Mouse (Mus musculus): Measurements from ENCODE around the gene Calml3. TPM values are rescaled to one million over a fixed set of nuclear protein-coding genes. Genes with fewer than 3 reads are reported as not detected.
"Not testable (repeated sequence)": the region's sequence is repeated elsewhere in the genome, so short reads cannot be mapped to it uniquely, and the experiment has no call there.

The Calml3 gene
- 0.27 and 0.96 TPM in 2 replicates for polyA plus RNA-seq (2014; fragmentation: Nextera tagmentation; extraction: Ambion mirVana)

DNA sequence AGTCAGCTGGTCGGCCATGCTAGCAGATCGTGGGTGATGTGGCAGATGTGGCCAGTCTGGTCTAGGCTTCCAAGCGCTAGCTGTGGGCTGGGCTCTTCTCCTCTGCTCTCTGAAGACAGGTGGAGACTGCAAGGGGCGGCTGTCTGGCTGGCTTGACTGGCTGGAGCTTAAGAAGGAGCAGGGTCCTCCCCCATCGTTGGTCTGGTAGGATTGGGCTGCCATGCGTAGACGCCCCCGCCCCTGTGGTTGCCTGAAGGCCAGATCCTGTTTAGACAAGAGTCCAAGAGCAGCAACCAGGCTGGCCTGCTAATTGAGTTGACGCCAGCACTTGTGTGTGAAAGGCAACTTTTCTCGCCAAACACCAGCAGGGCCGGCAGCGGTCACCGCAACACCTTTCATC lies at the start of gene Calml3:
TSS of gene Calml3 (minus strand) at position 131 of the 400 bp plus-strand sequence.
- 80% methylated on average over 13 of the region's 13 CpGs for WGBS
- DNase-seq (ENCODE audit: low spot score) (no peak), ATAC-seq (ENCODE audit: insufficient number of reproducible peaks, low FRiP score, low TSS enrichment, low read depth) (no peak)
- H3K36me3 ChIP-seq (ENCODE audit: control insufficient read depth, insufficient read depth, low read length): no peaks in the 10 kb centered on the region
- H3K27ac ChIP-seq (replicated peaks; ENCODE audit: low read depth, low read length): no peak within 1 kb of the TSS
- no peaks in the 10 kb centered on the region for H3K27me3 ChIP-seq (ENCODE audit: control insufficient read depth, insufficient read depth, low read length)
- no peak within 1 kb of the TSS for H3K4me2 ChIP-seq (ENCODE audit: low read depth, severe bottlenecking)
- no peaks in the 10 kb centered on the region for H3K9me3 ChIP-seq (ENCODE audit: control insufficient read depth, low read length)
- no peak within 1 kb of the TSS for H3K4me3 ChIP-seq (ENCODE audit: low read depth, low read length)
- H3K4me1 ChIP-seq (ENCODE audit: control insufficient read depth, insufficient read depth, low read length): no peaks in the 10 kb centered on the region
- no peak within 1 kb of the TSS for H3K9ac ChIP-seq (ENCODE audit: low read length)

DNA sequence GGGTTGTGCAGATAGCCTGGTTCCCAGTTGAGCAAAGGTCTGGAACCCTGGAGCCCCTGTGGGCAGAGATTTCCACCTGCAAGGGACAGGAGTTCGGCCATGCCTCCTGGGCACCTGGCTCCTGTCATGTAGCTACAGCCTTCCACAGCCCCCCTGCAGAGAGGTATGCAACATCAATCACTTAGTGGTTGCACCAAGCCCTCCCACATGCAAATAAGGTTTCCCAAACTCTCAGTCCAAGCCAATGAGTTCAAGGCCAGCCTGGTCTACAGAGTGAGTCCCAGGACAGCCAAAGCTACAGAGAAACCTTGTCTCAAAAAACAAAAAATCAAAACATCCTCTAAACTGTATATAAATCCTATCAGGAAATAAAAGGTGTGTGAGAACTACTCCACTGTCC lies 46.2 kb upstream of the Calml3 start:
- H3K27ac ChIP-seq (replicated peaks; ENCODE audit: low read depth, low read length): no peak overlapping the region
- no peaks in the 10 kb centered on the region for H3K4me1 ChIP-seq (ENCODE audit: control insufficient read depth, insufficient read depth, low read length)
- no peaks in the 10 kb centered on the region for H3K27me3 ChIP-seq (ENCODE audit: control insufficient read depth, insufficient read depth, low read length)
- 75% methylated on average over 1 of the region's 1 CpGs for WGBS
- H3K36me3 ChIP-seq (ENCODE audit: control insufficient read depth, insufficient read depth, low read length): no peaks in the 10 kb centered on the region
- DNase-seq (ENCODE audit: low spot score) (no peak), ATAC-seq (ENCODE audit: insufficient number of reproducible peaks, low FRiP score, low TSS enrichment, low read depth) (no peak)
- no peak overlapping the region for H3K4me3 ChIP-seq (ENCODE audit: low read depth, low read length)
- H3K4me2 ChIP-seq (ENCODE audit: low read depth, severe bottlenecking): no peak overlapping the region
- H3K9me3 ChIP-seq (ENCODE audit: control insufficient read depth, low read length): no peaks in the 10 kb centered on the region
- H3K9ac ChIP-seq (ENCODE audit: low read length): no peak overlapping the region

DNA sequence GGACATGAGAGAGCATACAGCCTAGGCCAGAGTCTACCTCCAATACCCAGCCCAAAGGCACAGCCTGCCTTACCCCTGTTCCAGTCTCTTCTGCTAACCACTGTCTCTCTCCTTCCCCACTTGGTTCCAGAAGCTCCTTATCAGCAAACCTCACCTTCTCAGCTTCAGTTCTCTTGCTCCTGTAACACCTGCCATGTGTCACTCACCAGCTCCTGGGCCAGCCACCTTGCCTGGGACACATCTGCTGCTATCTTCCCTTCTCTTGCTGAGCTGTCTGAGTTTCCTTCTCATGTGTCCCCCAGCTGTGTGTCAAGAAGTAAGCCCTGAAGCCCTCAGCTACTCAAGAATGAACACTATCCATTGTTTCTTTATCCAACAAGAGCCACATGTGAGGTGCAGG lies 36.5 kb upstream of the Calml3 start:
- not testable (repeated sequence) for H3K4me2 ChIP-seq (ENCODE audit: low read depth, severe bottlenecking); H3K27ac ChIP-seq (replicated peaks; ENCODE audit: low read depth, low read length); H3K36me3 ChIP-seq (ENCODE audit: control insufficient read depth, insufficient read depth, low read length); H3K9ac ChIP-seq (ENCODE audit: low read length); H3K27me3 ChIP-seq (ENCODE audit: control insufficient read depth, insufficient read depth, low read length); H3K9me3 ChIP-seq (ENCODE audit: control insufficient read depth, low read length); DNase-seq (ENCODE audit: low spot score); H3K4me1 ChIP-seq (ENCODE audit: control insufficient read depth, insufficient read depth, low read length); ATAC-seq (ENCODE audit: insufficient number of reproducible peaks, low FRiP score, low TSS enrichment, low read depth); H3K4me3 ChIP-seq (ENCODE audit: low read depth, low read length)

DNA sequence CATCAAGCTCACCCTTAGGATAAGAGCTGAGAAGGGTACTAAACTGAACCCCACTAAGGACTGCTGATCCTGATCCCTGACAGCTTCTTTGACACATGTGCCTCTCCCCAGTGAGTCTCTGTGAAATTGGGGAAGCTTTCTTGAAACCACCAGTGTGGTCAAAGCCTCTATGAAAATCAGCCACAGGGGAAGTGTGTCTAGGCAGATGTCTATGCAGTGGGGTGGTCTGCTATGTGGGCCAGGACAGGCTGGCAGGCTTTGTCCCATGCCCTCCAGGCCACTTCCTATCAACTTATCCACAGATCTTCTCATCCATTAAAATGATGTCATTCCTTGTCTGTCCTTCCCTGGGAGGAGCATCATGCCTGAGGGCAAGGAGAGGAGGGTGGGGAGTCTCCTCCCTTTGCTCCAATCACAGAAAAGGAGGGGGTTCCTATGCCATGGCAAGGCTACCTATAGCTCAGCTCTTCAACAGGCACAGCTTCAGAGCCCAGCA lies 33.2 kb upstream of the Calml3 start, which contains the start of gene Calm4:
TSS of gene Calm4 (plus strand) at position 446 of the 496 bp plus-strand sequence.
- not testable (repeated sequence) for H3K27ac ChIP-seq (replicated peaks; ENCODE audit: low read depth, low read length); H3K9me3 ChIP-seq (ENCODE audit: control insufficient read depth, low read length); H3K4me1 ChIP-seq (ENCODE audit: control insufficient read depth, insufficient read depth, low read length); H3K4me3 ChIP-seq (ENCODE audit: low read depth, low read length); DNase-seq (ENCODE audit: low spot score); H3K27me3 ChIP-seq (ENCODE audit: control insufficient read depth, insufficient read depth, low read length); H3K4me2 ChIP-seq (ENCODE audit: low read depth, severe bottlenecking); H3K9ac ChIP-seq (ENCODE audit: low read length); H3K36me3 ChIP-seq (ENCODE audit: control insufficient read depth, insufficient read depth, low read length); ATAC-seq (ENCODE audit: insufficient number of reproducible peaks, low FRiP score, low TSS enrichment, low read depth)

- H3K4me2 ChIP-seq (ENCODE audit: low read depth, severe bottlenecking); H3K36me3 ChIP-seq (ENCODE audit: control insufficient read depth, insufficient read depth, low read length); DNase-seq (ENCODE audit: low spot score); H3K4me1 ChIP-seq (ENCODE audit: control insufficient read depth, insufficient read depth, low read length); ATAC-seq (ENCODE audit: insufficient number of reproducible peaks, low FRiP score, low TSS enrichment, low read depth); H3K9me3 ChIP-seq (ENCODE audit: control insufficient read depth, low read length); H3K27me3 ChIP-seq (ENCODE audit: control insufficient read depth, insufficient read depth, low read length); H3K27ac ChIP-seq (replicated peaks; ENCODE audit: low read depth, low read length); H3K9ac ChIP-seq (ENCODE audit: low read length); H3K4me3 ChIP-seq (ENCODE audit: low read depth, low read length): not testable (repeated sequence)
These were observed 29.5 kb upstream of the Calml3 start for GRCm38 (mm10) chr13:3833644-3834043.

DNA sequence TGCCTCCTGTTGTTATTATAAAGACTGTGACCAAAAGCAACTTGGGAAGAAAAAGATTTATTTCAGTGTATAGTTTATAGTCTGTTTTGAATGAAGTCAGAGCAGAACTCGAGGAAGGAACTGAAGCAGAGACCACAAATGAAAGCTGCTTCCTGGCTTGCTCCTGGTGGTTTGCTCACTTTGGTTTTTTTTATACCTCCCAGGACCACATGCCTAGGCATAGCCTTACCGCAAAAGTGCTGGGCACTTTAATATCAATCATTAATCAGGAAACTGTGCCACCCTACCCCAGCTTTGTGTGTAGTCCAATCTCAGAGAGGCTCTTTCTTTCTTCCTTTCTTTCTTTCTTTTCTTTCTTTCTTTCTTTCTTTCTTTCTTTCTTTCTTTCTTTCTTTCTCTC lies 28.3 kb upstream of the Calml3 start:
- DNase-seq (ENCODE audit: low spot score): no peak
- no peak for ATAC-seq (ENCODE audit: insufficient number of reproducible peaks, low FRiP score, low TSS enrichment, low read depth)
- Histone ChIP-seq H3K4me3 (ENCODE audit: low read depth, low read length) (no peak overlapping the region), H3K9ac (ENCODE audit: low read length) (no peak overlapping the region), H3K9me3 (ENCODE audit: control insufficient read depth, low read length) (no peaks in the 10 kb centered on the region), H3K27me3 (ENCODE audit: control insufficient read depth, insufficient read depth, low read length) (no peaks in the 10 kb centered on the region), H3K36me3 (ENCODE audit: control insufficient read depth, insufficient read depth, low read length) (no peaks in the 10 kb centered on the region), H3K27ac (replicated peaks; ENCODE audit: low read depth, low read length) (no peak overlapping the region), H3K4me1 (ENCODE audit: control insufficient read depth, insufficient read depth, low read length) (no peaks in the 10 kb centered on the region), H3K4me2 (ENCODE audit: low read depth, severe bottlenecking) (no peak overlapping the region)
- WGBS: 69% methylated on average over 2 of the region's 2 CpGs

DNA sequence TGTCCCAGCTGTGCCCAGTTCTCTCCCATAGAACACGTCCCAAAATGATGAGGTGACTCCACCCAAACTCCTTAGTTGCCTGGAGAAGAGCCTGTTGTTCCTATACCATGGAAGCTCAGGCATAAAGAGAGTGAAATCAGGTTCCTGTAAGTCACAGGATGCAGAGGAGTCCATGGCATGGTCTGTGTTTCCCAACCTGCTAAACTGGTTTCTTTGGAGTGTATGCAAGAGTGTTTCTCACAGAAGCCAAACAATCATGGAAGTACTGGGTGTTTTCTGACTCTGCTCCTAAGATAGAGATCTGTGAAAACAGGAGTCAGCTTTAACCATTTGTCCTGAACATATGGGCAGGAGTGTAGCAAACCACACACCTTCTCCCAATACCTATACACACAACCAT lies 27.9 kb upstream of the Calml3 start:
- DNase-seq (ENCODE audit: low spot score) (no peak), ATAC-seq (ENCODE audit: insufficient number of reproducible peaks, low FRiP score, low TSS enrichment, low read depth) (no peak)
- H3K36me3 ChIP-seq (ENCODE audit: control insufficient read depth, insufficient read depth, low read length): no peaks in the 10 kb centered on the region
- no peaks in the 10 kb centered on the region for H3K27me3 ChIP-seq (ENCODE audit: control insufficient read depth, insufficient read depth, low read length)
- H3K4me1 ChIP-seq (ENCODE audit: control insufficient read depth, insufficient read depth, low read length): no peaks in the 10 kb centered on the region
- H3K4me3 ChIP-seq (ENCODE audit: low read depth, low read length): no peak overlapping the region
- 74% methylated on average over 1 of the region's 1 CpGs for WGBS
- H3K9me3 ChIP-seq (ENCODE audit: control insufficient read depth, low read length): no peaks in the 10 kb centered on the region
- no peak overlapping the region for H3K27ac ChIP-seq (replicated peaks; ENCODE audit: low read depth, low read length)
- H3K4me2 ChIP-seq (ENCODE audit: low read depth, severe bottlenecking): no peak overlapping the region
- no peak overlapping the region for H3K9ac ChIP-seq (ENCODE audit: low read length)

- H3K4me3 ChIP-seq (ENCODE audit: low read depth, low read length): no peak overlapping the region
- DNase-seq (ENCODE audit: low spot score): no peak
- 87% methylated on average over 5 of the region's 5 CpGs for WGBS
These were observed 27.4 kb upstream of the Calml3 start for GRCm38 (mm10) chr13:3831546-3831945.

GRCm38 (mm10) chr13:3825726-3826125 lies 21.6 kb upstream of the Calml3 start:
- H3K4me2 ChIP-seq (ENCODE audit: low read depth, severe bottlenecking): no peak overlapping the region
- H3K27me3 ChIP-seq (ENCODE audit: control insufficient read depth, insufficient read depth, low read length): no peaks in the 10 kb centered on the region
- H3K36me3 ChIP-seq (ENCODE audit: control insufficient read depth, insufficient read depth, low read length): no peaks in the 10 kb centered on the region
- H3K9ac ChIP-seq (ENCODE audit: low read length): no peak overlapping the region
- peak; percentile 7 for DNase-seq (ENCODE audit: low spot score)
- H3K9me3 ChIP-seq (ENCODE audit: control insufficient read depth, low read length): no peaks in the 10 kb centered on the region
- no peak overlapping the region for H3K4me3 ChIP-seq (ENCODE audit: low read depth, low read length)
- no peak overlapping the region for H3K27ac ChIP-seq (replicated peaks; ENCODE audit: low read depth, low read length)
- no peak for ATAC-seq (ENCODE audit: insufficient number of reproducible peaks, low FRiP score, low TSS enrichment, low read depth)
- H3K4me1 ChIP-seq (ENCODE audit: control insufficient read depth, insufficient read depth, low read length): no peaks in the 10 kb centered on the region

More at GRCm38 (mm10) chr13:3831546-3831945, 27.4 kb upstream of the Calml3 start:
- no peak for ATAC-seq (ENCODE audit: insufficient number of reproducible peaks, low FRiP score, low TSS enrichment, low read depth)
- Histone ChIP-seq H3K36me3 (ENCODE audit: control insufficient read depth, insufficient read depth, low read length) (no peaks in the 10 kb centered on the region), H3K4me1 (ENCODE audit: control insufficient read depth, insufficient read depth, low read length) (no peaks in the 10 kb centered on the region), H3K27me3 (ENCODE audit: control insufficient read depth, insufficient read depth, low read length) (no peaks in the 10 kb centered on the region), H3K27ac (replicated peaks; ENCODE audit: low read depth, low read length) (no peak overlapping the region), H3K9me3 (ENCODE audit: control insufficient read depth, low read length) (no peaks in the 10 kb centered on the region), H3K9ac (ENCODE audit: low read length) (no peak overlapping the region), H3K4me2 (ENCODE audit: low read depth, severe bottlenecking) (no peak overlapping the region)
